8 mouse cellular contexts compared by ENCODE assay signal in genomic region chr16:46154832-46155231, GRCm38 (mm10). TPM values are rescaled to one million over a fixed set of nuclear protein-coding genes. Genes with fewer than 3 reads are reported as not detected.
DNase-seq lines count a peak whose midpoint lies in the region; ATAC-seq and TF ChIP-seq lines count a peak whose summit lies in the region.
"Not testable (repeated sequence)": the region's sequence is repeated elsewhere in the genome, so short reads cannot be mapped to it uniquely, and the experiment has no call there.

Gene Gm4737, minus strand, starts transcription at chr16:46155077.

- not testable (repeated sequence) for H3K27ac ChIP-seq in ES-Bruce4 (ENCODE audit: insufficient read depth, low read length)

- not testable (repeated sequence) for H3K9ac ChIP-seq in ES-Bruce4 (ENCODE audit: low read depth, poor library complexity, severe bottlenecking)

- not testable (repeated sequence) for H3K4me3 ChIP-seq in ES-Bruce4 (ENCODE audit: low read depth, low read length)

- not testable (repeated sequence) for H3K36me3 ChIP-seq in ES-Bruce4 (ENCODE audit: control insufficient read depth, insufficient read depth, low read length, poor library complexity, severe bottlenecking)

- H3K9me3 ChIP-seq in ES-Bruce4 (replicated peaks; ENCODE audit: control insufficient read depth, insufficient read depth, low read length, poor library complexity, severe bottlenecking): not testable (repeated sequence)

- TF ChIP-seq CTCF in ES-Bruce4 (IDR thresholded peaks at IDR 0.05; ENCODE audit: low read depth, low read length): not testable (repeated sequence)

- intact Hi-C loops in left cerebral cortex, postnatal 36 days (cut with DNase I): not testable (repeated sequence)

- DNase-seq in adrenal gland, postnatal 14 days; gastrocnemius, postnatal 4 days (ENCODE audit: low spot score in 2 of 2); heart, postnatal 4 days; layer of hippocampus, postnatal 14 days (ENCODE audit: low spot score in 2 of 2); left cerebral cortex, postnatal 36 days (ENCODE audit: low spot score in 2 of 2): not testable (repeated sequence)

- not testable (repeated sequence) for H3K4me1 ChIP-seq in ES-Bruce4 (ENCODE audit: control insufficient read depth, insufficient read depth, low read length)

- not testable (repeated sequence) for TF ChIP-seq EP300 in ES-Bruce4 (IDR thresholded peaks at IDR 0.05; ENCODE audit: insufficient read depth, low read depth, low read length)

- ATAC-seq in erythroblast, adult 5-6 weeks (replicated peaks; ENCODE audit: low FRiP score, poor library complexity, severe bottlenecking): peak; percentile 82; the same call in 1 of the 2 replicates
- 0 out of 2 replicates have a peak, but pooled peaks have one; percentile 23 for ATAC-seq in neutrophil, adult 5-6 weeks (ENCODE audit: extremely low read depth, insufficient number of reproducible peaks, low FRiP score, poor library complexity, severe bottlenecking)

- TF ChIP-seq POLR2A in ES-Bruce4 (IDR thresholded peaks at IDR 0.05; ENCODE audit: insufficient read depth, low read length): not testable (repeated sequence)

- not testable (repeated sequence) for H3K27me3 ChIP-seq in ES-Bruce4 (ENCODE audit: control insufficient read depth, insufficient read depth, low read length, poor library complexity, severe bottlenecking)

RNA-seq across cellular contexts. Expression of gene Gm4737, which starts in this region (rescaled TPM):
- polyA plus RNA-seq in ES-Bruce4 (2011; ENCODE audit: insufficient read depth, insufficient read length, low read depth, missing spikeins): 142 and 152 TPM in 2 replicates
- 36.2 and 70.9 TPM in 2 replicates for total RNA-seq in adrenal gland, postnatal 14 days (2021)
- 0.84 TPM in 1 of 2 replicates, not detected in the other for total RNA-seq in erythroblast, adult 5-6 weeks (2015; ENCODE audit: low replicate concordance)
- total RNA-seq in erythroblast, adult 5-6 weeks (2017; ENCODE audit: low replicate concordance): 2.0 TPM in 1 of 2 replicates, not detected in the other
- 10 to 100 TPM; 20.0 to 29.4 TPM for total RNA-seq in gastrocnemius, postnatal 4 days (2021)
- 10 to 100 TPM; 18.7 to 21.9 TPM for total RNA-seq in heart, postnatal 4 days (2021)
- 10 to 100 TPM; 10.3 to 11.7 TPM for total RNA-seq in layer of hippocampus, postnatal 14 days (2021)
- total RNA-seq in left cerebral cortex, postnatal 36 days (2021): 10 to 100 TPM; 13.2 to 14.2 TPM
- 0.74 TPM in 1 of 2 replicates, not detected in the other for total RNA-seq in neutrophil, adult 5-6 weeks (2017)

Comparison
In these comparisons a context has a peak if more than half of its experiments do, and no peak if none do; other contexts are left out.
1. Peak in ATAC-seq in neutrophil, adult 5-6 weeks; RNA of the gene not detected or under 1 TPM.